Mouse (Mus musculus) embryonic fibroblast, embryonic 13.5 days (primary cell): ENCODE data around the gene Pafah2. TPM values are rescaled to one million over a fixed set of nuclear protein-coding genes. Genes with fewer than 3 reads are reported as not detected.
A peak's percentile ranks its signal among the peaks of the same experiment; 100 is the strongest.

Experiments used
- H3K27ac ChIP-seq: 2 replicates; pipeline ENCODE4 v1.5.1; 2012; ENCODE audit warnings: low read length, control low read depth, inconsistent platforms; ENCODE audit not compliant: insufficient read depth
- H3K4me1 ChIP-seq: 2 replicates; pipeline ENCODE4 v1.6.1; 2011; ENCODE audit warnings: low read length; ENCODE audit not compliant: control insufficient read depth, insufficient read depth
- H3K4me3 ChIP-seq: 2 replicates; pipeline ENCODE4 v1.5.1; 2011; ENCODE audit warnings: mild to moderate bottlenecking, control low read depth, low read length; ENCODE audit not compliant: insufficient read depth
- CTCF ChIP-seq: IDR thresholded peaks from 2 replicates; pipeline ENCODE4 v1.5.1; 2011; ENCODE audit warnings: mild to moderate bottlenecking, control low read depth, low read length, moderate library complexity, borderline replicate concordance; ENCODE audit not compliant: insufficient read depth
- POLR2A ChIP-seq: IDR thresholded peaks from 2 replicates; pipeline ENCODE4 v1.6.1; 2011; ENCODE audit warnings: low read depth, mild to moderate bottlenecking, control low read depth, low read length, moderate library complexity
- polyA plus RNA-seq: library from polyadenylated mRNA; stranded (reverse); fragments of >200 nt; gene quantifications from 2 replicates; pipeline ENCODE4 v1.2.4, GENCODE M21; 2011; ENCODE audit warnings: low read depth; ENCODE audit not compliant: missing spikeins, insufficient read length

The Pafah2 gene
- polyA plus RNA-seq, 1 experiment = 15.9 TPM

DNA sequence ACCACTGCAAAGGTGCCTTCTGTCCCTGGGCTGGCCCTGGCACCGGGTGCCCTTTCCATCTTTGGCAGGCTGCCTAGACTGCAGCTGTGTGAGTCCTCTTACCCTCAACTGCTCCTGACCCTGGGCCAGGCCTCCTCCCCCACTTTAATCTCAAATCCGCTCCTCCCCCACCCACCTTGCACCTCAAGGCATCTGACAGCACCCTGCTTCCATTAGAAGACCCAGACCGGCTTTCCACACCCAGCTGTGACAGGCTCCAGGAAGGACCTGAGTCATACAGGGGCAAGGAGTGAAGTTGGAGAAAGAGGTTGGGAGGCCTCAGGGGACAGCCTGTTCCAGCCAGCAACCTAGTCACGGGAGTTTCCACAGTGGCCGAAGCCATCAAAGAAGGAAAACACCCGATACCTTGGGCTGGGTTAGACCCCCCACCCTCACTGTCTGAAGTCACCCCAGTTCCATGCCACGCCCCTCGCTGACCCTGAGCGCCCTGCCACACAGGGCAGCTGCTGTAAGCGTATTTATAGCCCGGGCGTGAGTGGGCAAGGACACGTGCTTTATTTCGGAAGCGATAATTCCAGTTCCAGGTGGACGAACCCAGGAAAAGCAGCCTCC lies 40.2 kb upstream of the Pafah2 start:
- TF ChIP-seq CTCF = no peak
- TF ChIP-seq POLR2A = no peak
- Histone ChIP-seq H3K4me1 (no peaks in the 10 kb centered on the region), H3K27ac (no peak overlapping the region), H3K4me3 (no peak overlapping the region)

DNA sequence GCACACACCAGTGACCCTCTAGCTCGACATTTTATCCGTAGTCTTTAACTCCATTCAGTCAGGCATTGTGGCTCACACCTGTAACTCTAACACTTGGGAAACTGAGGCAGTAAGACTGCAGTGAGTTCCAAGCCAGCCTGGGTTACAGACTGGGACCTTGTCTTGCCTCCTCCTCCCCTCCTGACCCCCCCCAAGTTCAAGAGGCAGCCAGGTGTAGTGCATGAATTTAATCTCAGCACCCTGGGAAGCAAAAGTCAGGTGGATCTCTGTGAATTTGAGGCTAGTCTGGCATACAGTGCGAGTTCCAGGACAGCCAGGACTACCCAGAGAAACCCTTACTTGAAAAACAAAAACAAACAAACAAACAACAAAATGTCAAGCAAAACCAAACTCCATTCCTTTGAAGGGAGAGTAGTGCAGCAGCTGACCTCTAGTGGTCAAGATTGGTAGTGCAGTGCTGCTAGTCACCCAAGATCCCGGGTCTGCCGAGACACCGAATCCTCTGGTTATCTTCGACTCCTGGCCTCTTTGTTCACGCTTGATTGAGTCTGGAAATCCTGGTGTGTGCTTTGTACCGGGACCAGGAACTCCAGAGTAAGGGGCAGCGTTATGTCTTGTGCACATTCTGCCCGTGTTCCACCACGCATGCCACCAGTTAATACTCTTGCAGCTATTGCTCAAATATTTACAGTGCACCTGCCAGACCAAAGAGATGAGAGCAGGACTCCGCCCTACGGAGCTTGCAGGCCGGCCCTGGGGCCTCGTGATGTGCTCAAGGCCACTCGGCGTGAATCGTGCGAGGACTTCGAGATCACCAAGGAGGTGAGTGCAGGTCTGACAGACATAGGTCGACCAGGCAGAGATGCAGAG lies 39.3 kb upstream of the Pafah2 start:
- H3K27ac ChIP-seq = no peak overlapping the region
- TF ChIP-seq CTCF = peak; percentile 68; the same call in 1 of the 2 replicates
- TF ChIP-seq POLR2A = no peak
- H3K4me1 ChIP-seq = no peaks in the 10 kb centered on the region
- no peak overlapping the region for H3K4me3 ChIP-seq

DNA sequence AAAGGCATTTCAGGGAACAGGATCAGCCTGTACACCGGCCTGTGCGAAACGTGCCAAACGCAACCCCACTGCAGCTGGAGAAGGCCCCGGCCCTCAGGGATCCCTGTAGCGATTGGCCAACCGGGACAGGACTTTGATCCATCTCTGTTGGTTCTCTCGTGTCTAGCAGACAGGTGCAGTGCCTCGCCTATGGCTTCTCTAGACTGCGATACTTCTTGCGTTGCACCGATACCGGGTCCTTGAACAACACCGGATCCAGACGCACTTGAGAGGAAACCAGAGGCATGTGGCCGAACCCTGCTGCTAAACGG lies 38.7 kb upstream of the Pafah2 start:
- TF ChIP-seq CTCF (no peak), POLR2A (no peak)
- Histone ChIP-seq H3K4me1 (no peaks in the 10 kb centered on the region), H3K27ac (no peak overlapping the region), H3K4me3 (no peak overlapping the region)

DNA sequence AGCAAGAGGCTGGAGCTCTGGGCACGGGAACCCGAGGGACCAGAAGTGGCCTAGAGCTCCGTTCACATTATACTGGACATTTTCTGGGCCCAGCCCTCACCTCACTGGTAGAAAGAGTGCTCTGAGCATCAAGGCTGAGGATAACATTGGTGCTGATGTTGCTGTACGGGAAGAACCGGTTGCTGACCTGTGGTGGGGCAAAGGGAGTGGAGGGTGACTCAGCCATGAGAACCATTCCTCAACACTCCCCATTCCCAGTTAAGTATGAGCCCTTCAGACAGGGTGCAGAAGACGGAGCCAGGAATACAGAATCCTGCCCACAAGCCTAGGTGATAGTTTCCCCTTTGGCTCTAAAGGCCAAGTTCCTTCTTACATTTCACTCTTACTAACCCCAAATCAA lies 36.5 kb upstream of the Pafah2 start:
- Histone ChIP-seq H3K27ac (no peak overlapping the region), H3K4me1 (no peaks in the 10 kb centered on the region), H3K4me3 (no peak overlapping the region)
- TF ChIP-seq POLR2A = no peak
- TF ChIP-seq CTCF = no peak

DNA sequence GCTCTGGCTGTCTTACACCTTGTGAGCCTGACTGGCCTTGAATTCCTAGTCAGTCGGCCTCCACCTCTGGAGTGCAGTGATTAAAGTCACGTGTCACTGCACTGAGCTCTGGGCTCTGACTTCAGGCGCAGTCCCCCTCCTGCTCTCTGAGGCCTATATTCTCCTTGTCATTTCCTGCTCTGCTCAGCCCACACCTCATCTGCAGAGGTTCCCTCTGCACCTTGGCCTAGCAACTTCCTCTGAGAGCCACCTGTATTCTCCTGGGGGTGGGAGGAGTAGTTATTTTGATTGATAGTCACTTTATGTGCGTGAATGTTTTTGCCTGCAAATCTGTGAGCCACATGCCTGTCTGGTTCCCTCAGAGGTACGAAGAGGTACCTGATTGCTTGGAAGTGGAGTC lies 34.9 kb upstream of the Pafah2 start:
- TF ChIP-seq CTCF = no peak
- no peak for TF ChIP-seq POLR2A
- H3K27ac ChIP-seq = no peak overlapping the region
- H3K4me3 ChIP-seq = no peak overlapping the region

DNA sequence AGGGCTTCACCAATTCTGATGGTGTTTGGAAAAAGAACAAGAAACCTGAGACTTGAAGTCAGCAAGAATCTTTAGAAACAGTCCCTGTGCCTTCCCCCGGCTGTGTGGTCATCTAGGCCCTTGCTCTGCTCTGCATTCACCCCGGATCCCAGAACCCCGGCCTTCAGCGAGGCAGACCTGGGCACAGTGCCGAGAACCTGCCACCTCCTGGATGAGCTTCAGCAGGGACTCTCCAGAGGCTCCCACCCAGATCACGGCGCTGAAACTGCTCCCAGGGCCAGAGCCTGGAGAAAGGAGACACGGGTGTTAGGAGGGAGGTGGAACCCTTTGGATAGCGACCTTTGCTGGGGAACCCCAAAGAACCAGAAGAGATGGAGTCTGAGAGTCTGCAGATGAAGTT lies 34.0 kb upstream of the Pafah2 start:
- H3K4me1 ChIP-seq = no peaks in the 10 kb centered on the region
- no peak overlapping the region for H3K4me3 ChIP-seq
- TF ChIP-seq CTCF = no peak
- TF ChIP-seq POLR2A = no peak
- no peak overlapping the region for H3K27ac ChIP-seq

More for the DNA sequence above, 34.9 kb upstream of the Pafah2 start:
- H3K4me1 ChIP-seq = no peaks in the 10 kb centered on the region

DNA sequence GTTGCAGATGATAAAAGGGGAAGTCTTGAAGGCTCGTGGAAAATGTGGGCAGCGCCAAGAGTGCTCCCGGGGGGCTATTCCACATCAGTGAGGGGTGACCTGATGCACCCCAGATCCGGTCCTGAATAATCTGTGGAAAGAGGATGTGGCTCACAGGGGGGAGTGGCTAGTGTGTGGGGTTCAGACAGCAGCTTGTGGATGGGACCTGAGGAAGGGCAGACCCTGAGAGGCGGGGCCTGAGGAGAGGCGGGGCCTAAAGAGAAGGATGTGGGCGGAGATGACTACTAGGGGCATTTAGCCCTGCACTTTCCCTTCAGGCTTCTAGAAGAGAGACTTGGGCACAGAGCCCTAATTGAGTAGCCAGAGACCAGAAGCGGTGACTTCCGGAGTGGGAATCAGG lies 33.5 kb upstream of the Pafah2 start:
- TF ChIP-seq POLR2A = no peak
- no peak for TF ChIP-seq CTCF
- Histone ChIP-seq H3K4me1 (no peaks in the 10 kb centered on the region), H3K27ac (no peak overlapping the region), H3K4me3 (no peak overlapping the region)

DNA sequence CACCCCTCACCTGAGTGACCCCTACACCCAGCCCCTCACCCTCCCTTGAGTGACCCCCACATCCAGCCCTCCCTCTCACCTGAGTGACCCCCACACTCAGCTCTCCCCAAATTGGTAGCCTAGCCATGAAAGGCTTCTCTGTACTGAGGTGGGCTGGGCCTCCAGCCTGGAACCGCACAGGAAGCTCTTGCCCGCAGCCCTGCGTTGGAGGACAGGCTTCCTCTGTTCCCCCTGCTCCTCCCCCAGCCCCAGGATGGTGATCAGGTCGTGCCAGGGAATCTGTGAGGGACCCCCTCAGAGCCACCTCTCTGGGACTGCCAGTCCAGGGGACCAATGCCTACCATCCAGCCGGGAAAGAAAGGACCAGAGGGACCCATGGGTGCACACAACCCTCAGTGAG lies 30.8 kb upstream of the Pafah2 start:
- Histone ChIP-seq H3K4me1 (no peaks in the 10 kb centered on the region), H3K27ac (no peak overlapping the region), H3K4me3 (no peak overlapping the region)
- TF ChIP-seq CTCF = no peak
- TF ChIP-seq POLR2A = no peak

DNA sequence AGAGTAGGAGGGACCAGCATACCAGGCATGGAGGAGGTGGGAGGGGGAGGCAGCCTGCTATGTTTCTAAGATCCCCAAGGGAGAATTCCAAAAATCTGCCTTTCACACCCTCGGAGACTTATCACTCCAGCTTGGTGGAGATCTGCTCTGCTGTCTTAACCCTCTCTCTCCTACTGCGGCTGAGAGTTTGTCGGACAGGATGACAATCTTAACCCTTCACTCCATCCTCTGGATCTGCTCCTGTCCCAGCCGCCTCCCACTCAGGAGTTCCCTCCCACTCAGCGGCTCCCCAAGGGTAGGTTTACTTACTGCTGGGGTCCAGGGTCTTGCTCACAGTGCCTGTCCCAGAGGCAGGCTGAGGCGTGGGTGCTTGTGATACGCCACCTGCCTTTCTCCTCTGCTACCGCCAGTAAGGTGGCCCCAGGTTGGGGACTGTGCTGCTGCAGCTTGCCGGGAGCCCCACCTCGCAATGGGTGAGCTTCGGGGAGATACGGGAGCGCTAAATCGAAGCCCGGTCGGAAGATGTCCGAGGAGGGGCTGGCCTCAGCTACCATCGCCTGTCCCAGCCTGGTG lies 25.4 kb upstream of the Pafah2 start:
- Histone ChIP-seq H3K4me3 (no peak overlapping the region), H3K4me1 (no peaks in the 10 kb centered on the region), H3K27ac (no peak overlapping the region)
- TF ChIP-seq POLR2A (no peak), CTCF (no peak)

DNA sequence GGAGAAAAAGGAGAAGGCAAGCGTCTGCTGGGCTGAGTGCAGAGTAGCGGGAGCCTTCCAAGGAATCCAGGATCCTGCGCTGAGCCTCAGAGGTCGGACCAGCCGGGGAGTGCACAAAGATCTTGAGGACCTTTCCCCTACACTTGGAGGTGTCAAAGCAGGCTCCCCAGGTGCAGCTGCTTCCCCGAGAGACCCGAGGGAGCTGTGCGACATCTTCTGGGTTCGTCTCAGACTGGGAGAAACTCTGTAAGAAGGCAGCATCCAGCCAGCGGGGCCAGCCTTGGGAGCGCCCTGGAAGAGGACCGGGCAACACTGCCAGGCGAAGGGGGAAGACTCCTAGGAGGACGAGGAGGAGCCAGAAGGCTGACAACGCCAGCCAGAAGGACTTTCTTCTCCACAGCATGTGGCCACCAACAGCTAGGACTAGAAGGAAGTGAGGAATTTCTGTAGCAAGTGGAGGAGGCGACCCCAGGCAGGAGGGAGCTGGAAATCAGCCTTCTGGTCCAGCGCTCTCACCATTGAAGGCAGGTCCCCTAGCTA lies 24.7 kb upstream of the Pafah2 start:
- Histone ChIP-seq H3K4me3 (no peak overlapping the region), H3K27ac (no peak overlapping the region), H3K4me1 (no peaks in the 10 kb centered on the region)
- TF ChIP-seq CTCF (no peak), POLR2A (no peak)
